Mouse (Mus musculus) layer of hippocampus, adult 9-10 months (tissue): ENCODE results near the gene Wnt3a.

ENCODE experiments used
- DNase-seq: peaks from one replicate; pipeline ENCODE4 v3.0.0; 2022; ENCODE audit warnings: low spot score

Gene Wnt3a

GRCm38 (mm10) chr11:59290702-59291303 is at the start of gene Wnt3a:
TSS of gene Wnt3a (minus strand) at chr11:59290752.
- DNase-seq, result no peak

DNA sequence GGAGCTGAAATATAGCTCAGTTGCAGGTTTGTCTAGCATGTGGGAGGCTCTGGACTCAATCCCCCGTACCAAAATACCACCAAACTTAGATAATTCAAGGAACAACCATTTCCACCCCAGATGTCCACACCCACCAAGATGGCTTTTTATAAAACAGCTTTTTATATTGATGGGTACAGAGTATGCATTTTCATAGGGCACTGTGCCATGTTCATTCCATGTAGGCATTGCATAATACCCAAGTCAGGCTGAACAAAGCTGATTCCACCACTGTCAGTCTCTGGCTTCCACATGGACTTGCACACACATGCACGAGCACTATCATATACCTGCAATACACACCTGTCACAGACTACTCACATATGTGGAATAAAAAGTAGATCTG is 48.2 kb upstream of the Wnt3a start:
- peak; percentile 68 for DNase-seq

GRCm38 (mm10) chr11:59337955-59338735 is 47.6 kb upstream of the Wnt3a start:
- no peak for DNase-seq

DNA sequence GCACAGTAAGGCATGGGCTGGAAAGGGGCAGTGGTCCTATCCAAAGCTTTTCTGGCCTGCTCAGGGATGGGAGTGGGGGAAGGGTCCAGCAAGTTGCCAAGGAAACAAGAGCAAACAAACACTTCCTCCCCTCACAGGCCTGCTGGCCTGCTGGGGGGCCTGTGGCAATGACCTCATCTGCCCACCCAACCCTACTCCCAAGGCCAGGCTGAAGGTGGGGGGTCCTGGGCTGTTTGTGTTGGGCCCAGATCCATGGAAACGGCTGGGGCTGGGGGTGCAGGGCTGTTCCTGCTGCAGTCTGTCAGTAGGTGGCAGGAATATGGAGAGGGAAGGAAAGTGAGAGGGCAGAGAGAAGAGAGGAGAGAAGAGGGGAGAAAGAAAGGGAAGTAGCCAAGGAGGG is 45.8 kb upstream of the Wnt3a start:
- DNase-seq, result no peak

GRCm38 (mm10) chr11:59335942-59336341 is 45.4 kb upstream of the Wnt3a start:
- DNase-seq, result no peak

DNA sequence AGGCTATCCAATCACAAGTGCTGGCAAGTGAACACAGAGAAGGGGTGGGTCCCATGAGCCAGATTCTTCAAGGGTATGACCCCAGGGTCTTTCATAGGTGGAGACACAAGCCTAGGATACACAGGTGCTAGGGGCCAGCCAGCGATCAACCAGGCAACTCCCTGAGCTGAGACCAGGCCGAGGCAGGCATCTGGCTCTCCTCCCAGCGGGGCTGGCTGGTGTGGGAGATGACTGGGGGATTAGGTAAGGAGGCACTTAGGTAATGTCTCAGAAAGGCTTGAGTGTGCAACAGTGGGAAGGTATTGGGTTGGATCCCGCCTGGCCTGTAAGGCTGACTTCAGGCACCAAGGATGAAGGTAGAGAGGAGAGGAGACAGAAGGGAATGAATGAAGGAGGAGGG is 44.6 kb upstream of the Wnt3a start:
- no peak for DNase-seq

DNA sequence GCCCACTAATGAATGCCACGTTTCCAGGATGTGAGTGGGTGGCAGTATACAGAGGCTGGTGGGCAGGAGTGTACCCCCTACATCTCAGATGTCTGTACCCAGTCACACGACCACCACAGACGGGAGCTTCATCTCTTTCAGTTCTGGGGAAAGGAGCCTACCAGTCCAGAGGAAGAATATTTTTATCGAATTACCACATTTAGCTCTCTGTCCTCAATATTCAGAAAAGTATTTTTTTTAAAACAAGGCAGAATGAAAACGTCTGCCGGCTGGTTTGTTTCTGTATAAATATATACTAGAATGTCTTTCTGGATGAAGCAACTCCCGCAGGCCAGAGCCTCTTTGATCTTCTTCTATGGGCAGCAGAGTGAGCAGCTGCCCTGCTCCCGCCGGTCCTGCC is 42.4 kb upstream of the Wnt3a start:
- DNase-seq, result no peak

- no peak for DNase-seq
Observed at GRCm38 (mm10) chr11:59331167-59331869, 40.8 kb upstream of the Wnt3a start.

GRCm38 (mm10) chr11:59330560-59330959 is 40.0 kb upstream of the Wnt3a start:
- DNase-seq, result peak; percentile 44

DNA sequence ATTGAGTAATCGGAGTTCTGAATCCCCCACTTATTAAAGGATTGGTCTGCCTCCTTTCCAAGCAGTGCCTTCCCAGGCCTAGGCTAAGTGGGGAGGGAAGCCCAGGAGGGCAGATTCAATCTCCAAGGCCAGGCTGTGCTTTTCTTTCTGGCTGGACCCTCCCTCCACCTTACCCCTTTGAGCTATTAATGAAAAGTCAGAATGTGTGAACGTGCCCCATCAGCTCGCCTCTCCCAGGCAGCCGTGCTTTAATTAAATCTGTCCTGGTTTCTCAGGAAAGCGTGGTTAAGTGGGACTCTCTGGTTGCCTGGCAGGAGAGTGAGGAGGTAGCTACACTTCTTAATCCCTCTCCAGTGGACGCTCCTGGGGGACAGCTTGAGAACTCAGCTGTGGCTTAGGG is 39.1 kb upstream of the Wnt3a start:
- no peak for DNase-seq

DNA sequence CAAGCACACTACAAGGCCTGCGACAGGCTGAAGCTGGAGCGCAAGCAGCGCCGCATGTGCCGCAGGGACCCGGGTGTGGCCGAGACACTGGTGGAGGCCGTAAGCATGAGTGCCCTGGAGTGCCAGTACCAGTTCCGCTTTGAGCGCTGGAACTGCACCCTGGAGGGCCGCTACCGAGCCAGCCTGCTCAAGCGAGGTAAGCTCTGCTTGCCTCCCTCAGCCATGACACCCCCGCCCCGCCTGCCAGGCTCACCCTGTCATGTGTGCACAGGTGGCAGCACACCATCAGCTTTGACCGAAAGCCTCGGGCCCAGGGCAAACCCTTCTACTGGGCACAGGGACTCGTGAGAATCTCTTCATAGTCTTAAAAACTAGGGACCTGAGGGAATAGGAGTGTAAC is 37.1 kb upstream of the Wnt3a start:
- no peak for DNase-seq

GRCm38 (mm10) chr11:59324777-59325176 is 34.2 kb upstream of the Wnt3a start:
- DNase-seq, result no peak

DNA sequence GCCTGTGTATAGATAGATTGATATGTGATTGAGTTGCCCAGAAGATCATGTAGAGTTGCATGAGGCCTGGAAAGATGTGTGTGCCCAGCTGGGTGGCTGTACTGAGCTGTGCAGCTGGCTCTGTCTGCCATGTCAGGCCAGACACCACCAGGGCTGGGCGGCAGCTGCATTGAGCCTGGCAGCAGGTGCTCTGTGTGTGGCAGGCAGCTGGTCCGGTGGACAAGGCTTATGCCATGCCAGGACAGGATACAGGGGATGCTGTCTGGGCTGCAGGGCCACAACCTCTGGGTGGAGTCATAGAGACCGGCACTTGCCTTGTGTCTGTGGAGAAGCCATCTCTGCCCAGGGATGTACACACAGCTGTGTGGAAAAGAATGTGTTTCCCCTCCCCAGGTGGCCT is 32.4 kb upstream of the Wnt3a start:
- no peak for DNase-seq

- no peak for DNase-seq
Observed at GRCm38 (mm10) chr11:59316517-59316916, 26.0 kb upstream of the Wnt3a start.

- DNase-seq, result no peak
Observed at GRCm38 (mm10) chr11:59313944-59314343, 23.4 kb upstream of the Wnt3a start.

DNA sequence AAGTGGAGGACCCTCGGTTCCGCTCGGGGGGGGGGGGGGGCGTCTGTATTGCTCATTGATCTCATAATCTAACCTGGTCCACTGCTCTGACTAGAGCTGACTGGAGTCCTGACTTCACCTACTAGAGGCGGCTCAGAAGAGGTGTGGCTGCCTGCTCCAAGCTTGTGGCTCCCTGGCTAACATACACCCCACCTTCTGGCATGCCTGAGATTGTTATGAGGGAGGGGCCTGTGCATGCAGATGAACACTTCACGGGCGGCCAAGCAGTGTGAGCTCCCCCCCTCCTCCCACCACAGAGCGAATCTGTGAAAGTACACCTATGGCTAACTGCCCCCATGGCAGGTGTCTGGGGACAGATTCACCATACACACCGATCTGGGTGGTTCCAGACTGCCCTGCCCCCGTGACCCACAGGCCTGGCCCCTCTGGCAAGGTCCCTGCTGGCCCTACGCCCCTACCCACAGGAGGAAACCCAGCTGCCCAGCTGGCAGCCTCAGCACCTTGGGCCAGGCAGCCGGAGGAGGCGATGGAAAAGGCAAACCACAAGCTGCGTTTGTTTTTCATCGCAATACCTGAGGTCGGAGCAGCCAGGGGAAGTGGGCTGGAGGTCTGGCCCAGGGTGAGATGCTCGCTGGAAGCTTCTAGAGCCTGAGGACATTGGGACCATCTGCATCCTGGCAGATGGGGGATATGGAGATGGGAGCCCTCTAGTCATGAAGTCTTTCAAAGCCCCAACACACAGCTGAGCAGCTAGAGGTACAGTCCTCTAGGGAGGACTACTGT is 22.7 kb upstream of the Wnt3a start:
- no peak for DNase-seq

DNA sequence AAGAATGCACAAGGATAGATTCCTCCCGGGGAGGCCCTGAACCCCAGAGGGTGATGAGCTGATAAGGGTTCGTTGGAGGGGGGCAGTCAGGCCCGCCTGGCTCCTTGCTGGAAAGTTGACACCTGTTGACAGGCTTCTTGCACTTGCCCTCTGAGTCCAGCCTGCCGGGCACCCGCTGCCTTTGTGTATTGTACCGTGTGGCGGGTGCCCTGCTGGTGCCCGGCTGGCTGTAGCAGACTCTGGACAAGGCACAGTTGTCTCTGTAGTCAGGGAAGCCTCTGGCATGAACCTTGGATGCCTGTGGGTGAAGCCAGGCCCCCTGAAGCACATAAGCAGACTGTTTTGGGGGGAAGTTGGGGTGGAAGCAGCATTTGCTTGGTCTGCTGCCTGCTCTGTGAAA is 21.9 kb upstream of the Wnt3a start:
- DNase-seq, result no peak

DNA sequence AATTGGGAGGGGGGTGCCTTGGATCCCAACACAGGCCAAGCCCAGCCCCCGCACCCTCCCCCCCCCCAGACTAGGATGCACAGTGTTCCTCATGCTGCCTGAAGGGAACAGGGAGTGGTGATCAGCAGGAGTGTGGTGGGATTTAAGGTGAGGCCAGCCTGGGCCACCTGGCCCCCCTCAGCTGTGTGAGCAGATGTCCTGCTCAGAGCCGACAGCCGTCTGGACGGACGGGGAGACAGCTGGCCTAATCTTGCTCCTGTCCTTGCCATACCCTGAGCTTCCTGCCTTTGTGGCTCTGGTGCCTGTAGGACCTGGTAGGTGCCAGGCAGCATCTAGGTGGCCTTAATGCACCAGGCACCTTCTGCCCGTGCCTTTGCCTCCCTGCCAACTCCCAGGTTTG is 21.5 kb upstream of the Wnt3a start:
- no peak for DNase-seq

GRCm38 (mm10) chr11:59309976-59310375 is 19.4 kb upstream of the Wnt3a start:
- no peak for DNase-seq

- DNase-seq, result no peak
Observed at GRCm38 (mm10) chr11:59309106-59309805, 18.7 kb upstream of the Wnt3a start.

DNA sequence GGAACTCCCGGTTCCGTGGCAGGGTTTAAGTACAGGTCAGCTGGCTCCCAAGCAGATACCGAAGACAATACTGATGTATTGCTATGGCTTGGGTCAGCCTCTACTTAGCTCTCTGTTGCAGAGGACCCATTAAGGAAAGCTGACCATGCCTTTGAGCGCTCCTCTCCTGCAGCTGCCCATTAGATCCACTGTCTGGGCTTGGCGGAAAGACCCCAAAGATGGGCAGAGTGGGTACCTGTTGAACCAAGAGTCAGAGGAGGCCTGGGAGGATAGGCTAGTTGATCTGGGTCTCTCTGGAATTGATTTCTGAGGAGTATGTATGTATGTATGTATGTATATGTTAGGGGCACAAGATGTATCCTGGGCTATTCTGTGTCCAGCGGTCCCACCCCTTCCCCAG is 18.1 kb upstream of the Wnt3a start:
- DNase-seq, result no peak

DNA sequence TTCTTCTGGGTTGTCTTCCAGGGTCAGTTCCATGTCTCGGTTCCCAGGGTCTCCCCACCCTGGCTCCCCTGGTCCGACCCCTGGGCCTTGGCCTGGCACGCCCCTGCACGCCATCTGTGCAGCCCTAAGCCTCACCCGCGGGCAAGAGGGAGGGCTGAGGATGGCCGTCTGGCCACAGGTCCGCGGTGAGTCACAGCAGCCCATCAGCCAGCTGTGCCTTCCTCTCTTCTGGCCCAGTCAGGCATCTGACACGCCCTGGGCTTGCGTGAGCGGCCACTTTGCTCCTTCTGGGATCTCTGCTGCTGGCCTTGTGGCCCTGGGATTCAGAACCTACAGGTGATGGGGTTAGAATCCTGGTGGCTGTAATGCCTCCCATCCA is 17.6 kb upstream of the Wnt3a start:
- no peak for DNase-seq
